Mouse (Mus musculus) adrenal gland, postnatal 36 days (tissue): ENCODE measurements around the gene Nucb1. TPM values are rescaled to one million over a fixed set of nuclear protein-coding genes. Genes with fewer than 3 reads are reported as not detected.
"Not testable (repeated sequence)": the region's sequence is repeated elsewhere in the genome, so short reads cannot be mapped to it uniquely, and the experiment has no call there.

ENCODE experiments used
- DNase-seq, 2 experiments: peaks; one replicate each; pipeline ENCODE4 v3.0.0; 2021; ENCODE audit warnings: mixed read lengths in 1 of 2
- total RNA-seq, 2 experiments: library from RNA; stranded (reverse); gene quantifications; 2 replicates each; pipeline ENCODE4 v1.2.3; 2021

The Nucb1 gene
- total RNA-seq, 2 experiments from 2014 or later: 263 to 267 TPM

GRCm38 (mm10) chr7:45488293-45489204 is 21.7 kb downstream of the Nucb1 start, which contains the start of gene Dhdh:
Gene Dhdh (minus strand): TSS chr7:45488805.
- DNase-seq: peak; percentile 88 to 91

- DNase-seq: no peak
Observed at GRCm38 (mm10) chr7:45487861-45488292, 22.3 kb downstream of the Nucb1 start.

GRCm38 (mm10) chr7:45486761-45487415 is 23.3 kb downstream of the Nucb1 start, which contains the start of gene Gm45808:
Gene Gm45808 (minus strand): TSS chr7:45486811.
- DNase-seq: no peak

GRCm38 (mm10) chr7:45486158-45486557 is 24.0 kb downstream of the Nucb1 start:
- no peak for DNase-seq

GRCm38 (mm10) chr7:45484985-45485384 is 25.2 kb downstream of the Nucb1 start:
- peak in 1 of 2 experiments; percentile 25 for DNase-seq

GRCm38 (mm10) chr7:45482166-45482565 is 28.0 kb downstream of the Nucb1 start:
- no peak for DNase-seq

- DNase-seq: peak; percentile 61 to 74
Observed at GRCm38 (mm10) chr7:45481374-45481927, 28.8 kb downstream of the Nucb1 start, which contains the start of gene Tulp2. Gene Tulp2 (plus strand): TSS chr7:45481877.

- not testable (repeated sequence) for DNase-seq
Observed at GRCm38 (mm10) chr7:45480310-45480709, 29.9 kb downstream of the Nucb1 start.

- no peak for DNase-seq
Observed at GRCm38 (mm10) chr7:45478774-45479173, 31.4 kb downstream of the Nucb1 start.

- DNase-seq: peak; percentile 68 to 76
Observed at GRCm38 (mm10) chr7:45477003-45477402, 33.2 kb downstream of the Nucb1 start.

- DNase-seq: no peak
Observed at GRCm38 (mm10) chr7:45476453-45476852, 33.8 kb downstream of the Nucb1 start.

GRCm38 (mm10) chr7:45475291-45475969 is 34.8 kb downstream of the Nucb1 start:
- DNase-seq: peak in 1 of 2 experiments; percentile 33

GRCm38 (mm10) chr7:45470869-45471268 is 39.3 kb downstream of the Nucb1 start:
- DNase-seq: peak; percentile 76 to 79

GRCm38 (mm10) chr7:45467090-45467670 is 43.0 kb downstream of the Nucb1 start:
- no peak for DNase-seq

GRCm38 (mm10) chr7:45466283-45467089 is 43.7 kb downstream of the Nucb1 start, which contains the start of gene Bax:
Gene Bax (minus strand): TSS chr7:45466898.
- peak; percentile 95 to 97 for DNase-seq

GRCm38 (mm10) chr7:45465549-45465948 is 44.7 kb downstream of the Nucb1 start:
- DNase-seq: no peak

- no peak for DNase-seq
Observed at GRCm38 (mm10) chr7:45465112-45465511, 45.1 kb downstream of the Nucb1 start.

GRCm38 (mm10) chr7:45463987-45464778 is 46.0 kb downstream of the Nucb1 start:
- no peak for DNase-seq

- DNase-seq: not testable (repeated sequence)
Observed at GRCm38 (mm10) chr7:45462868-45463267, 47.3 kb downstream of the Nucb1 start.

GRCm38 (mm10) chr7:45462325-45462724 is 47.9 kb downstream of the Nucb1 start:
- no peak for DNase-seq
